Mouse (Mus musculus) urinary bladder, postnatal 25 days (tissue): ENCODE results near the gene Tpsb2.

Experiments used
- DNase-seq: peaks from one replicate; pipeline ENCODE4 v3.0.0; 2022; ENCODE audit warnings: low spot score

Gene Tpsb2

GRCm38 (mm10) chr17:25407352-25407751 is 41.2 kb downstream of the Tpsb2 start:
- no peak for DNase-seq

- DNase-seq, result no peak
Measured at GRCm38 (mm10) chr17:25408302-25408999, 42.3 kb downstream of the Tpsb2 start.

GRCm38 (mm10) chr17:25409621-25410020 is 43.5 kb downstream of the Tpsb2 start:
- no peak for DNase-seq

GRCm38 (mm10) chr17:25410180-25410579 is 44.1 kb downstream of the Tpsb2 start:
- DNase-seq, result no peak

- no peak for DNase-seq
Measured at GRCm38 (mm10) chr17:25410786-25411185, 44.7 kb downstream of the Tpsb2 start.

- no peak for DNase-seq
Measured at GRCm38 (mm10) chr17:25411251-25411650, 45.1 kb downstream of the Tpsb2 start.

- no peak for DNase-seq
Measured at GRCm38 (mm10) chr17:25414209-25414608, 48.1 kb downstream of the Tpsb2 start.

- no peak for DNase-seq
Measured at GRCm38 (mm10) chr17:25414917-25415316, 48.8 kb downstream of the Tpsb2 start.

- DNase-seq, result no peak
Measured at GRCm38 (mm10) chr17:25415421-25415913, 49.4 kb downstream of the Tpsb2 start.

- DNase-seq, result no peak
Measured at GRCm38 (mm10) chr17:25416219-25416618, 50.1 kb downstream of the Tpsb2 start.

- DNase-seq, result no peak
Measured at GRCm38 (mm10) chr17:25417990-25418389, 51.9 kb downstream of the Tpsb2 start.
